Mouse (Mus musculus) heart, postnatal 14 days (tissue): ENCODE measurements at regions not wholly inside any gene's neighbourhood (a gene's known extent, or its start where the extent isn't known, plus 50 kb on each side); places are given as distances from the start of the nearest gene placed in this dataset.

ENCODE experiments used
- DNase-seq, 2 experiments: peaks; one replicate each; pipeline ENCODE4 v3.0.0; 2021 to 2022
- intact Hi-C: fragments of 180-260 bp; cut with DNase I; formaldehyde crosslinking; loops from one replicate; pipeline ENCODE4 v1.15.1; 2025

DNA sequence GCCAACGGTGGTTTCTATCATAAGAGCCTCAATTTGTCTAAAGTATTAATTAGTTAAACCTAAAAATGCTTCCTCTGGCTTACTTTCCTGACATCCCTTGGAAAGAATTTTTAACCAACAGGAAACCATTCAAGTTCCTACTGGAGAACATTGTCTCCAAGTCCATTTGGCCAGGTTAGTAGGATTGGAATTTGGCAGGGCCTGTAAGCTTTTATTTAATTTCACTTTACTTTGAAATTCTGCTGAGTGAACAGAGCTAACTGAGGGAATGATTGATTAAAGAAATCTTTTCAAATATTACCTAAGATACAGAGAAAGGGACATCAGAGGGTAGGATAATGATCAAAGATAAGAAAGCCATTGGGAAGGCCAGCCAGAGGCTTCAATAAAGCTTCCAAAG, 102.4 kb upstream of the Sfrp2 start:
- intact Hi-C loops = no loop called here
- DNase-seq = no peak

DNA sequence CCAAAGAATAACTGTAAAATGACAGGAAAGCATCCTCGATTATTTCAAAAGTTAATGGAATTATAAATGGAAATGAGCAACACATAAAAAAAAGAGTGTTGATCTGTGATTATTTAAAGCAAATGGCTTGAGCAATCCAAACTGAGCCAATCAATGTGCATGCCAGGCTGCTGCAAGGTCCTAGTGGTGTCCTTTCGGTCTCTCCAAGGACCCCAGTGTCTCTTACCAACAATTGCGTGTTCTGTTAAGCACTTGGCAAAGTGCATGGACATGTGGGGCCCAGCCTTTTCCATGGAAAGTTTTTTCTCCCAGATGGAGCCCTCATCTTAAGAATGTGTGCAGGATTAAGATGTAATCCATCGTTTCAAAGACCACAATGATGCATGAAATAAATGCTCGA, 90.0 kb upstream of the Sfrp2 start:
- intact Hi-C loops = no loop called here
- no peak for DNase-seq

DNA sequence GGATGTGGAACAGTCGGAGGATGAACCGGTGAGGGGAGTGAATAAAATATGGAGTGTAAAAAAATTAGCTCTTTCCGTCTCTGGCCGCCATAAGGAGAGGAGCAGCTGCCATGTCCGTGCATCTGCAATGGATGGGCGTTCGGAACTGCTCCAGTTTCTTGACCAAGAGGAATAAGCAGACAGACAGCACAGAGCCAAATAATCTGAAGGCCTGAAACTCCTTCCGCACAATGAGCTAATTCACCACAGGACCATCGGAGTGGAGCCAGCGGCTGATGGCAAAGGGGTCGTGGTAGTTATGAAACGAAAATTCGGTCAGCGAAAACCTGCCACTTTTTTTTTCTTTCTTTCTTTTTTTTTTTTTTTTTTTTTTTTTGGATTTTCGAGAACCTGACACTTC, 79.5 kb upstream of the Sfrp2 start:
- DNase-seq = no peak
- intact Hi-C loops = no loop called here

DNA sequence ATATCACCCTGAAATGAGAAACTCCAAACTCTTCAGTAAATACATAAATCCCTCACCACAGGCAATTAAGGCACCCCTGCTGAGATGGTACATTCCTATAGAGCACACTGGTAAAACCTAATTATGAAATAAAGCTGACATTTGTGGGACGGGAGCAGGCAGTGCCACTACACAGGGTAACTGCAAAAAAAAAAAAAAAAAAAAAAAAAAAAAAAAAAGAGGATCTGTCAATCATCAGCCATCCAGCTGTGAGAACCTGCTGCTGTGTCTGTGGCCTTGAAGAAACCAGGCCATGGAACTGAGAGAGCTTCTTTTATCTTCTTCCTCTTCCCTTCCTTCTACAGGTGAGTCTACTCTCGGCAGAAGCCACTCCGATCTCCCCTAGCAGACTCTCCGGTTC, 78.6 kb upstream of the Sfrp2 start:
- intact Hi-C loops = no loop called here
- no peak for DNase-seq

DNA sequence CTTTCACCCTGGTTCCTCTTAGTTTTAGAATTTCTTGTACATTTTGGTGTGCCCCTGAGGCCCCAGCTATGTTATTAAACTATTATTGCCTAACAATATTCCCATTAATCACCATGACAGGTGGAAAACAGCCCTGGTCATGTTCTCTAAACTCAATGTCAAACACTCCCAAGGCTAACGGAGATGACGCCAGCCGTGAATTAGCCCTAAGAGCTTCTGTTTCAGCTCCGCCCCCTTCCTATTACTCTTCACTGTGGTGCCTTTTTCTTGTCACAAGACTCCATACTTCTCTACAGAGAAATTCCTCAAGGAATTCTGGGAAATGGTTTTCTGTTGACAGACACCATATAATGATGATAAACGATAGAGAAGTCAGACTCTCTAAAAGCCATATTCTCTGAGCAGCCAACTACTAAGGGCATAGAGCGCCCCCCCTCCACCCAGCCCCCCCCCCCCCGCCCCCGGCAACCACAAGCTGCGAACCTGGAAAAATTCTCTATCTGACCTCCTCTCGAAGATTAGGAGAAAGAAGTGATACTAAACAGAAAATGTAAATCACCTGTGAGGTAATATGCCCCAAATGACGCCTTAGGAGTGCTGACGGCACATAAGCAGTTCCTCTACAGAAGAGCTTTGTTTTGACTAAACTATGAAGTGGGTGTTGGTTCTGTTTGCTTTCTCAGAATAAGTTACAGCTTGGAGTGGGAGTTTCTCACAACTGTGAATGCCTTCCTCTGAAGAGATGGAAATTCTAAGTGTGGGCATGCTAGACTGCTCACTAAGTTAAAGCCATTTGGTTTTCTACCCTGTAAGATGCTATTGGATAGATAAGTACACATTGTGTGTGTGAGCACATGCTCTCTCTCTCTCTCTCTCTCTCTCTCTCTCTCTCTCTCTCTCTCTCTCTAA, 76.8 kb upstream of the Sfrp2 start:
- DNase-seq = no peak
- intact Hi-C loops = no loop called here

DNA sequence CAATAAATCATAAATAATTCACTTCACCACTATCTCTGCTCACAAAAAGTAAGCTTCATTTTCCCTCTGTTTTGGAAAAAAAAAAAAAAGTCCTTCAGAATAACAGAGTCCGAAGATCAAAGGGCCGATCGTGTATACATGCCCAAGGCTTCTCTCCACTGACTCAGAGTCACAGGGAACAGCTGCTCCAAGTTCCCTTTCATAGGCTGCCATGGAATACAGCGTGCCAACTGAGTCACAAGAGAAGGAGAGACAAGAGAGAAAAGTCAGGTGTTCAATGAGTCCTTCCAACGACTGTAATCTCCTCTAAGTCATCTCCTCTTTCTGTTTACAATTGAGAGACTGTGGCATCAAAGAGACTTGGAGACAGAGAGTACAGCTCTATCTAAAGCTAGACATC, 71.6 kb upstream of the Sfrp2 start:
- intact Hi-C loops = no loop called here
- no peak for DNase-seq

DNA sequence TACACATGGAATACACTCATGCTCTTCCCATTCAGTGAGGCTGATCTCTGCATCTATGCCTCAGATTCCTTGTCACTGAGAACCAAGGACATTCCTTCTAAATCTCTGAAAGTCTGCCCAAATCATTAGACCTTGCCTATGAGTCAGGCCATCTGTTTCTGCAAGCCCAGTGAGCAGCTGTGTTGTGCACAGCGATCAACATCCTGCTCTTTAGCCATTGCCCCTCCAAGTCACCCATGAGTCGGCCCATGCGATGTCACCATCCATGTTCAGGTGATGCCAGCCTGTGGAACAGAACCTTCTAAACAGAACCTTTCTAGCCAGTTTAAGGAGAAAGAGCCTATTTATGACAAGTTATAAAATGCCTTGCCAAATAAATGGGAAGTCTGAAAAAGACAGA, 66.4 kb upstream of the Sfrp2 start:
- intact Hi-C loops = loop anchor here (5.0 to 10.0 kb wide), 2 partner anchors 282 to 415 kb away; no protein-coding TSS in a partner anchor
- DNase-seq = no peak

DNA sequence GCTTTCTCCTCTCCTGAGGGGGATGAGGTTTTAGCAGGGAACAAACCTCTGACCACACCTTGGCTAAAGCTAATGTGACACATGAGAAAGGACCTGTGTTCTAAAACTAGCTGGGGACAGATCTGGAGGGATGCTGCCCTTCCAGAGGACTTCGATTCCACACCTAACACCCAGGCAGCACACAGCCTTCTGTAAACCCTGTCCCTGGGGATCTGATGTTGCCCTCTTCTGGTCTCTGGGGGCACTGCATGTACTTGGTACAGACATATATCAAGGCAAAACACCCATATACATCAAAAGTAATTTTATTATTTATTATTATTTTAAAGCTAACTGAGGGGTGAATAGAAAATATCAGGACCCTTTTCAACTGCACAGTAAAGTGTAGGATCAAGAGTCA, 65.0 kb upstream of the Sfrp2 start:
- intact Hi-C loops = loop anchor here (5.0 to 10.0 kb wide), 2 partner anchors 284 to 416 kb away; no protein-coding TSS in a partner anchor
- peak; percentile 13 to 43 for DNase-seq

DNA sequence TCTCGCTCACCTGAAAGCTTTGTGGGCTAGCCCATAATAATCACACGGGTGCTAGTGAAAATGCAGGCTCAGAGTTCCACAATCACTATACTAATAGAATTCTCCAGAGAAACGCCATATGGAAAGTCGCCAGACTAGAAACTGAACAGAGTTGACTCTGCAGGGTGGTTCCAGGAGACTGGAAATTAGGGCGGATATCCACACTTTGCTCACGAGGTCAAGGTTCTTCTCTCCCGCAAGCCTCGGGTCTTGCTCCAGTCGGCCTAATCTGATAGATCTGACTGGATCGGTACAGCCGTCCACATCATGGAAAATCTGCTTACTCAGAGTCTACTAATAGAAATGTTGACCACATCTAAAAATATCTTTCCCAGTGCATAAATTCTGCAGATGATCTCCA, 61.6 kb upstream of the Sfrp2 start:
- intact Hi-C loops = loop anchor here (5.0 to 10.0 kb wide), 2 partner anchors 287 to 420 kb away; no protein-coding TSS in a partner anchor
- no peak for DNase-seq

DNA sequence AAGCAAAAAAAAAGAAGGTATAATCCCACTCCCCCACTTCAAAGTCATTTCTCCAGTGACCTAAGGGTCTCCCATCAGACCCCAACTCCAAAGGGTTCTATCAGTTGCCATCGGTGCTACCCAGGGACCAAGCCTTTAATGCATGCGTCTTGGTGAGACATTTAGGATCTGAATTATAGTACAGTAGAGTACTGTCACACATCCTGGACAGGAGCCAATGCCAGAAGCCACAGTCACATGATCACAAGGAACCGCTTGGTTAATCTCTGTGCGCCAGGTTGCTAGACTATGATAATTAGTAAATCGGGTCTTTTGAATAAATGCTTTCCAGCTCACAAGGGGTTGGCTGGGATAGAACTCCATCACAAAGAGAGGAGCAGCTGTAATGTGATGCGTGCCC, 60.9 kb upstream of the Sfrp2 start:
- intact Hi-C loops = loop anchor here (10.0 kb wide), 1 partner anchor 420 kb away; no protein-coding TSS in a partner anchor
- no peak for DNase-seq

DNA sequence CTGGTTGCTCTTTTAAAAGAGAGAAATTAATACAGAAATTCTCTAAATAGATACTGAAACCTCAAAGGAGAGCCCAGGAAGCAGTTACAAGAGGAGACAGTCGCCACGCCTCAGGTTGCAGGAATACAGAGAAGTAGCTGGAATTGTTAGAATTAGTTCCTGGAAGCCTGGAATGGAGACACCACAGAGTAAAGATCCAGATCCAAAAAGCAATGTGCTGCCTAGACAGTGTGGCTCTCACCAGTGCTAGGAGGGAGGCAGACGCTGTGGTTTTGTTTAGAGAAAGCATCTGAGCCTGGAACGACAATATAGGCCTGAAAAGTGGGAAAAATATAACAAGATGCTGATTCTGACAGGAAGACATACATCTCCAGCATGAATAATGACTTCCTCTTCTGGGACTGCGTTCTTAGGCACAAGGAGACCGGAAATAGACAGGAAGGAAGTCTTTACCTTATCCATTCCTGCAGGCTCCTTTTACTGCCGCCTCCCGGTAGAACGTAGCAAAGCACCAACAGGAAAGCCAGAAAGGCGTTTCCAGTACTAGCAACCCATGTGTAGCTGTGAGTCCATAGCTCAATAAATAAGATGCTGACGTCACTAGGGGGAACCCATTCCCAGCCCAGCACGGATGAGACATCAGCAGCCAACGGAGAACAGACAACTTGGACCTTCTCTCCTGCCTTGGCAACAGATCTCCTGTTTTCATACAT, 59.4 kb upstream of the Sfrp2 start:
- DNase-seq = peak in 1 of 2 experiments; percentile 12
- intact Hi-C loops = loop anchor here (10.0 kb wide), 1 partner anchor 422 kb away; no protein-coding TSS in a partner anchor

DNA sequence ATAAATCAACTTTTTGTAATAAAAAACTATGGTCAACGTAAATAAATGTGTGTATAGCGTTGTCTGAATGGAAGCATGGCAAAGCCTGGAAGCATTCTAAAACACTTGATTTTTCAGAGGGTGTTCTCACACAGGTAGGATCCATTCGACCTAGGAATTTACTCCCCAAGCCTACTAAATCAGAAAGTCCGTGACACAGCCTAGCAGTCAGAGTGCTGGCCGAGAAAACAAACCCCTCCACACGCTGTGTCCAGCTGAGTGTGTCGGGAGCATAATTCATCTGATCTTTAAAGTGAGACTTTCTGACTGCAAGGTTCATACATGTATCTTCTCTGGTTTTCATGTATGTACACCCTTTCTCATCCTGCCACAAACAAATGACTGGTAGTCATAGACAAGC, 58.8 kb upstream of the Sfrp2 start:
- no peak for DNase-seq
- intact Hi-C loops = loop anchor here (10.0 kb wide), 1 partner anchor 422 kb away; no protein-coding TSS in a partner anchor

DNA sequence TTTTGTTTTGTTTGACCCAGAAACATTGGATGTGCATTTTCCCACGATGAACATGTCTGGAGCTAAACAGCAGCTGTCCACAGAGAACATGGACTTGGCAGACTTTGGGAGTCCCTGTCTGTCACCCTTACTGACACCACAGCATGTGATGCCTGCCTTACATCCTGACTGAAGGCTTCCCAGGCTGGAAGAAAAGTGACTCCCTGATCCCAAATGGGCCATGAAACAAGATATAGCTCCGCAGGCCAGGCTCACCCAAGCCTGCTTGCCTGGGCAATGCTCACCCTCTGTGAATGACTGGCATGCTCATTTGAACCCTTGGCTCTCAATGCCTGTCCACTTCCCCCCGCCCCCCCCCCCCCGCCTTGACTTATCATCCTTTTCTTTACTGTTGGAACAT, 57.1 kb upstream of the Sfrp2 start:
- intact Hi-C loops = loop anchor here (10.0 kb wide), 1 partner anchor 424 kb away; no protein-coding TSS in a partner anchor
- DNase-seq = no peak

DNA sequence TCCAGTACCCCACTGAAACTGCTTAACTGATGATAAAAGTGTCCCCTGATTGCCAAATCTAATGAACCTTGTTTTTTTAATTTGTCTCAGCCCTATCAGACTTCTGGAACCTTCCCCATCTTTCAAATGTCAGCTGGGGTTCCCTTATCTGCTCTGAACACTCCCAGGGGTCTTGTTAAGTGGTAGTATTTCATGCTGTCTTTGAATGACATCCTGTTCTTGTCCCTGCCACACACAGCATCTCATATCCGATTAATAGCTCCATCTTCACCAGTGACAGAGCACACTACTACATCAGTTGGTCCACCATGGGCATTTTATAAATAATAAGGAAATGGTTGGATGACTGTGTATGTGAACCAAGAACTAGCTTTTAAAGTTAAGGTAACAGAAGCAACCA, 56.6 kb upstream of the Sfrp2 start:
- DNase-seq = no peak
- intact Hi-C loops = loop anchor here (10.0 kb wide), 1 partner anchor 425 kb away; no protein-coding TSS in a partner anchor

DNA sequence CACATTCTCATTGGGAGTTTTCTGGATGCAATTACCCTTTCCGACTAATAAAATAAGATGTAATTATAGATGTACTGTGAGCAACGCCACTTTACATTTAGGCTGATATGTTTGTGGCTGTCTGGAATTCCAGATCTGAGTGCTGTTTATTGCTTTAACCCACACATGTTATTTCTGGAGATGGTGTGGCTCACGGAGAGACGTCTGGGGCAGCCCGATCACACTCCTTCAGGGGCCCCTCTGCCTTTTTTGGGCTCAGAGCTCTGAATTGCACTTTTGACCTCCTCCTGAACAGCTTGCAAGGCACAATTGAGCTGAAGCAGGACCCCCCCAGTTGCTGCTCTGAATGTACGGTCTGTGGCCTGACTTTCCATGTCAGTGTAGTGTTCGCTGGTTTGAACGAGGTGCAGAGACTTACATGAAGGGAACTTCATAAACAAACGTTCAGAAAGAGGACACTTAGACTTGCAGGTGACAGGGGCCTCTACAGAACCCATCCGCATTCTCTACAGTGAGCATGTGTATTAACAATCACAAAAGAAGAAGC, 55.1 kb upstream of the Sfrp2 start:
- intact Hi-C loops = no loop called here
- no peak for DNase-seq

DNA sequence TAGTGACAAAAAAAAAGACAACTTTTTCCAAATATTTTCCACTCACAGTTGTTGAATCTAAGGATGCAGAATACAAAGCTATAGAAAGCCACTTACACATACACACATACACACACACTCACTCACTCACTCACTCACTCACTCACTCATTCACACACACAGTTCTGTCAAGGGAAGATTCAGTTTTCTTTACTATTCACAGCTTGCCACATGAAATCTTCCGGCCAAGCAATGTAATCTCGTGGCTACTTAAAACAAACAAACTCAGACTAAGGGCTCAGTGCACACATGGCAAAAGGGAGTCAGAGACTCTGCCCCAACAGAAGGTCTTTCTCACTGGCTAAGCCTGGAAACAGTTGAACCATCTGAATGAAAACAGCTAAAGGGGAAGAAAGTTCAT, 53.8 kb upstream of the Sfrp2 start:
- intact Hi-C loops = no loop called here
- no peak for DNase-seq

DNA sequence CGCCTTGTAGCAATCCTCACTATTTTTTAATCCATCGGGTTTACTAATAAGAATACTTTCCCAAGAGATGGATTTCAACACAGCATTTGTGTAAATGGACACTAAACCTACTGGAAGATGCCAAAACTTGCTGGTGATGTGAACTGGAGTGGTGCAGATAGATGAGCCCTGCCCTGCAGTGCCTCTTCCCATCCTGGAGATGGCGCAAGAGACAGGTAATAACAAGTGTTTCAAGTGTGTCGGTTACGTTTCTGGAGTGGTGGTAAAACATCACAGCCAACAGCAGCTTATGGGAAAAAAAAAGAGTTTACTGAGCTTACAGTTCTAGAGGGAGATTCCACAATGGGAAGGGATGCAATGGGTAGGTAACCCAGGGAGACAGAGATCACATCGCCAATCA, 51.5 kb upstream of the Sfrp2 start:
- intact Hi-C loops = no loop called here
- no peak for DNase-seq
